Mouse (Mus musculus): ENCODE results near the gene Rtl1.

- TF ChIP-seq GATA1 (IDR thresholded peaks at IDR 0.05; ENCODE audit: borderline replicate concordance, low read length) (no peak), FLI1 (IDR thresholded peaks at IDR 0.05; ENCODE audit: low read length) (no peak)
These were observed 5.2 kb downstream of the Rtl1 start for GRCm38 (mm10) chr12:109594961-109595360.
